Mouse (Mus musculus) heart, postnatal 0 days (tissue): ENCODE measurements at regions not wholly inside any gene's neighbourhood (a gene's known extent, or its start where the extent isn't known, plus 50 kb on each side); places are given as distances from the start of the nearest gene placed in this dataset.

Experiments used
- ATAC-seq: fragments of 200-750 bp; cut with Nextera tagmentation; 2 replicates; pipeline ENCODE4 v1.8.0; 2017; ENCODE audit warnings: low read depth, moderate number of reproducible peaks, moderate library complexity; ENCODE audit not compliant: insufficient read depth
- DNase-seq: peaks from one replicate; pipeline ENCODE4 v3.0.0-alpha.2; 2016; ENCODE audit warnings: low spot score
- H3K27ac ChIP-seq: fragments of 300-500 bp; sonication (generic); 2 replicates; pipeline ENCODE4 v1.5.1; 2014; ENCODE audit warnings: low read depth, mild to moderate bottlenecking
- H3K27me3 ChIP-seq: fragments of 300-500 bp; sonication (generic); 2 replicates; pipeline ENCODE4 v1.6.1; 2014; ENCODE audit warnings: low read length, mixed read lengths; ENCODE audit not compliant: control insufficient read depth, insufficient read depth
- H3K36me3 ChIP-seq: fragments of 300-500 bp; sonication (generic); replicated peaks from 2 replicates; pipeline ENCODE4 v1.6.1; 2014; ENCODE audit warnings: low read length, mixed read lengths; ENCODE audit not compliant: control insufficient read depth, insufficient read depth
- H3K4me1 ChIP-seq: fragments of 300-500 bp; sonication (generic); 2 replicates; pipeline ENCODE4 v1.6.1; 2014; ENCODE audit warnings: antibody characterized with exemption; ENCODE audit not compliant: control insufficient read depth, insufficient read depth
- H3K4me2 ChIP-seq: fragments of 300-500 bp; sonication (generic); 2 replicates; pipeline ENCODE4 v1.6.1; 2014; ENCODE audit warnings: low read depth, mild to moderate bottlenecking, low read length, moderate library complexity
- H3K4me3 ChIP-seq: fragments of 300-500 bp; sonication (generic); 2 replicates; pipeline ENCODE4 v1.5.1; 2014; ENCODE audit warnings: low read depth, low read length
- H3K9ac ChIP-seq: fragments of 300-500 bp; sonication (generic); replicated peaks from 2 replicates; pipeline ENCODE4 v1.6.1; 2014; ENCODE audit warnings: low read depth, low read length, mixed read lengths
- H3K9me3 ChIP-seq: fragments of 300-500 bp; sonication (generic); replicated peaks from 2 replicates; pipeline ENCODE4 v1.6.1; 2016; ENCODE audit warnings: low read length; ENCODE audit not compliant: control insufficient read depth
- CTCF ChIP-seq: IDR thresholded peaks from 2 replicates; pipeline ENCODE4 v1.5.1; 2016; ENCODE audit warnings: antibody characterized with exemption, control low read depth, low read depth
- EP300 ChIP-seq: IDR thresholded peaks from 2 replicates; pipeline ENCODE4 v1.6.1; 2016; ENCODE audit warnings: antibody characterized with exemption, low read depth
- WGBS: fragments of 180-500 bp; shearing (Covaris S2); extraction: QIAGEN DNeasy Blood & Tissue Kit; methylation state at CpG from one replicate; pipeline ENCODE4 v1.1.7; 2014; 5-methylcytosine and 5-hydroxymethylcytosine counted together

GRCm38 (mm10) chr5:132633198-132633884 lies 90.2 kb upstream of the Auts2 start:
- H3K9ac ChIP-seq = no peak overlapping the region
- no peaks in the 10 kb centered on the region for H3K36me3 ChIP-seq
- no peaks in the 10 kb centered on the region for H3K27me3 ChIP-seq
- WGBS = 15% methylated on average over 4 of the region's 5 CpGs
- no peak overlapping the region for H3K4me2 ChIP-seq
- peaks cover 9% of the 10 kb centered on the region; the same call in 1 of the 2 replicates for H3K9me3 ChIP-seq
- no peak overlapping the region for H3K27ac ChIP-seq
- H3K4me3 ChIP-seq = no peak overlapping the region
- DNase-seq (peak; percentile 20), ATAC-seq (no peak)
- no peaks in the 10 kb centered on the region for H3K4me1 ChIP-seq
- TF ChIP-seq CTCF (no peak), EP300 (no peak)

GRCm38 (mm10) chr5:132621751-132622150 lies 78.6 kb upstream of the Auts2 start:
- no peak overlapping the region for H3K4me3 ChIP-seq
- H3K9ac ChIP-seq = no peak overlapping the region
- TF ChIP-seq CTCF = no peak
- TF ChIP-seq EP300 = no peak
- H3K4me2 ChIP-seq = no peak overlapping the region
- no peaks in the 10 kb centered on the region for H3K27me3 ChIP-seq
- peaks cover 5% of the 10 kb centered on the region; the same call in 1 of the 2 replicates for H3K9me3 ChIP-seq
- no peaks in the 10 kb centered on the region for H3K36me3 ChIP-seq
- no peak for ATAC-seq
- H3K4me1 ChIP-seq = no peaks in the 10 kb centered on the region
- no peak for DNase-seq
- H3K27ac ChIP-seq = no peak overlapping the region
- 80% methylated on average over 7 of the region's 7 CpGs for WGBS

GRCm38 (mm10) chr5:132617241-132617640 lies 74.1 kb upstream of the Auts2 start:
- H3K4me3 ChIP-seq = no peak overlapping the region
- WGBS = 68% methylated on average over 3 of the region's 3 CpGs

GRCm38 (mm10) chr5:132609251-132609650 lies 66.1 kb upstream of the Auts2 start:
- WGBS = 60% methylated on average over 4 of the region's 4 CpGs
- no peak for ATAC-seq

More at GRCm38 (mm10) chr5:132617241-132617640, 74.1 kb upstream of the Auts2 start:
- no peak overlapping the region for H3K27ac ChIP-seq
- TF ChIP-seq CTCF (no peak), EP300 (no peak)
- ATAC-seq (no peak), DNase-seq (no peak)
- no peak overlapping the region for H3K4me2 ChIP-seq
- no peak overlapping the region for H3K9ac ChIP-seq
- no peaks in the 10 kb centered on the region for H3K36me3 ChIP-seq
- no peaks in the 10 kb centered on the region for H3K27me3 ChIP-seq
- peaks cover 8% of the 10 kb centered on the region; the same call in 1 of the 2 replicates for H3K9me3 ChIP-seq
- no peaks in the 10 kb centered on the region for H3K4me1 ChIP-seq

GRCm38 (mm10) chr5:132606216-132606615 lies 63.1 kb upstream of the Auts2 start:
- ATAC-seq (no peak), DNase-seq (no peak)
- H3K4me1 ChIP-seq = no peaks in the 10 kb centered on the region
- no peak overlapping the region for H3K4me2 ChIP-seq
- H3K36me3 ChIP-seq = no peaks in the 10 kb centered on the region
- TF ChIP-seq CTCF = no peak
- TF ChIP-seq EP300 = no peak
- WGBS = 57% methylated on average over 6 of the region's 6 CpGs
- no peak overlapping the region for H3K9ac ChIP-seq
- H3K27ac ChIP-seq = no peak overlapping the region
- no peak overlapping the region for H3K4me3 ChIP-seq
- H3K27me3 ChIP-seq = peaks cover 6% of the 10 kb centered on the region; the same call in 1 of the 2 replicates
- no peaks in the 10 kb centered on the region for H3K9me3 ChIP-seq

More at GRCm38 (mm10) chr5:132609251-132609650, 66.1 kb upstream of the Auts2 start:
- Histone ChIP-seq H3K9me3 (no peaks in the 10 kb centered on the region), H3K4me3 (no peak overlapping the region), H3K4me1 (no peaks in the 10 kb centered on the region), H3K27me3 (peaks cover 9% of the 10 kb centered on the region; the same call in 1 of the 2 replicates), H3K4me2 (no peak overlapping the region), H3K36me3 (no peaks in the 10 kb centered on the region), H3K27ac (no peak overlapping the region), H3K9ac (no peak overlapping the region)
- TF ChIP-seq EP300 (no peak), CTCF (no peak)
- no peak for DNase-seq

- H3K4me2 ChIP-seq = no peak overlapping the region
- 53% methylated on average over 6 of the region's 6 CpGs for WGBS
- H3K4me3 ChIP-seq = no peak overlapping the region
- no peaks in the 10 kb centered on the region for H3K36me3 ChIP-seq
- H3K27me3 ChIP-seq = no peaks in the 10 kb centered on the region
- ATAC-seq (no peak), DNase-seq (no peak)
- no peaks in the 10 kb centered on the region for H3K9me3 ChIP-seq
- no peaks in the 10 kb centered on the region for H3K4me1 ChIP-seq
- no peak for TF ChIP-seq EP300
- no peak for TF ChIP-seq CTCF
- H3K27ac ChIP-seq = no peak overlapping the region
- H3K9ac ChIP-seq = no peak overlapping the region
These were observed 51.7 kb upstream of the Auts2 start for GRCm38 (mm10) chr5:132594796-132595195.
